Mouse (Mus musculus): ENCODE results near the gene Rtf1. TPM values are rescaled to one million over a fixed set of nuclear protein-coding genes. Genes with fewer than 3 reads are reported as not detected.
A peak's percentile ranks its signal among the peaks of the same experiment; 100 is the strongest.
"Not testable (repeated sequence)": the region's sequence is repeated elsewhere in the genome, so short reads cannot be mapped to it uniquely, and the experiment has no call there.

Rtf1 gene
- polyA plus RNA-seq (2012; rRNA removed) = 7.8 and 10.9 TPM in 2 replicates

DNA sequence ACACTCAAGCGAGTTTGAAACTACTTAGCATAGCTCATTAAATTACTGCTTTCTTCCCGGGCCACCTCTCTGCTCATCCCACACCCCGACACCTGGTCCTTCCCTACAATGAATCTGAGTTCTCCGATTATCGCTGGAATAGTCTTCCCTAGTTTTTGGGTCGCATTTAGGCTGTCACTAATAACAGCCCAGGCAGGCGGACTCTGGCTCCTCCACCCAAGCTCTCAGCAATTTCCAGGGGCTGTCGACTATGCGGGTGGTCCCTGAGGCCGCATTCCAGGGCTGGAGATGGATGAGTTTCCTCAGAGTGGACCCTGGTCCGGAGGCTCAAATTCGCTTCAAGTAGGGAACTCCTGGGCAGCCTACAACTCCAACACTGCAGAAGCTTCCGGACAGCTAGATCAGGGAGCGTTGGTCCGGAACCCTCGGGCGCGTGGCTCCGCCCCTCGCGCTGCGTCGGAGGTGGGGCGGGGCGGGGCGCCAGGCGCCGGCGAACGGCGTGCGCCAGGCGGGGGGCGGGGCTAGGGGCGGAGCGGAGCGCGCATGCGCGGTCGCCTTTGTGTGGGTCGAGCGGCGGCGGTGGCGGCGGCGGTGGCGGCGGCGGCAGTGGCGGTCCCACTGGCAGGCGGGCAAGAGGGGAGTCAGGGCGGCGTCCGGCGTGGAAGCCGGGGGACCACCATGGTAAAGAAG is at the start of gene Rtf1:
Gene Rtf1, plus strand, starts transcription at position 544 of the 690 bp plus-strand sequence.
- WGBS = 5% methylated on average over 54 of the region's 58 CpGs
- peak; percentile 56 for TF ChIP-seq POLR2A (IDR thresholded peaks at IDR 0.05; ENCODE audit: low read depth, low read length)
- TF ChIP-seq CTCF (conservative IDR thresholded peaks at IDR 0.05; ENCODE audit: insufficient read depth, insufficient read length, low read depth, low read length) = no peak
- DNase-seq = peak; percentile 96
- H3K4me1 ChIP-seq (ENCODE audit: control insufficient read depth, insufficient read depth, low read length) = no peaks in the 10 kb centered on the region
- peak within 1 kb of the TSS; percentile 84 for H3K27ac ChIP-seq (ENCODE audit: insufficient read depth, low read depth, low read length)
- H3K4me3 ChIP-seq (ENCODE audit: insufficient read depth, low read depth, low read length) = peak within 1 kb of the TSS; percentile 80
- H3K27me3 ChIP-seq (replicated peaks; ENCODE audit: control insufficient read depth, insufficient read depth, low read length) = no peaks in the 10 kb centered on the region
- no peaks in the 10 kb centered on the region for H3K36me3 ChIP-seq (ENCODE audit: control insufficient read depth, insufficient read depth, low read length)

DNA sequence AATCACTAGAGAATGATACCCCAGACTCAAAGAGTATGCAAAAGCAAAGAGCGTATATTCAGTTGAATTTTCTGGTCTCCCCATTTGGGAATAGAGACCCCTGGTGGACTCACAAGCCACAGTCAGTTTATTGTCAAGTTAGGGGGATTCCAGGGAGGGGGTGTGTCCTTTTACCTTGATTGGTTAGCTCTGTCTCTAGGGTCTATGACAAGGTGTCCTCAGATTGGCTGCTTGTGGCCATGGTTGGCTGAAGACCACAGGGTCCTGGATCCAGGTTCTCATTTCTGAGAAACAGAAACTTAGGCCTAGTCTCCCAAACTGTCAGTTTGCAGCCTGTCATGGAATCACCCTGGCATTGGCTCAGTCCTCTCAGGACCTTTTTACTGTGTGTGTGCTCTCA is 38.1 kb upstream of the Rtf1 start:
- no peak for DNase-seq
- WGBS = 93% methylated on average over 1 of the region's 1 CpGs
- Histone ChIP-seq H3K27ac (ENCODE audit: insufficient read depth, low read depth, low read length) (no peak overlapping the region), H3K4me1 (ENCODE audit: control insufficient read depth, insufficient read depth, low read length) (no peaks in the 10 kb centered on the region), H3K27me3 (replicated peaks; ENCODE audit: control insufficient read depth, insufficient read depth, low read length) (no peaks in the 10 kb centered on the region), H3K36me3 (ENCODE audit: control insufficient read depth, insufficient read depth, low read length) (no peaks in the 10 kb centered on the region), H3K4me3 (ENCODE audit: insufficient read depth, low read depth, low read length) (no peak overlapping the region)
- TF ChIP-seq CTCF (conservative IDR thresholded peaks at IDR 0.05; ENCODE audit: insufficient read depth, insufficient read length, low read depth, low read length) = no peak
- TF ChIP-seq POLR2A (IDR thresholded peaks at IDR 0.05; ENCODE audit: low read depth, low read length) = no peak

DNA sequence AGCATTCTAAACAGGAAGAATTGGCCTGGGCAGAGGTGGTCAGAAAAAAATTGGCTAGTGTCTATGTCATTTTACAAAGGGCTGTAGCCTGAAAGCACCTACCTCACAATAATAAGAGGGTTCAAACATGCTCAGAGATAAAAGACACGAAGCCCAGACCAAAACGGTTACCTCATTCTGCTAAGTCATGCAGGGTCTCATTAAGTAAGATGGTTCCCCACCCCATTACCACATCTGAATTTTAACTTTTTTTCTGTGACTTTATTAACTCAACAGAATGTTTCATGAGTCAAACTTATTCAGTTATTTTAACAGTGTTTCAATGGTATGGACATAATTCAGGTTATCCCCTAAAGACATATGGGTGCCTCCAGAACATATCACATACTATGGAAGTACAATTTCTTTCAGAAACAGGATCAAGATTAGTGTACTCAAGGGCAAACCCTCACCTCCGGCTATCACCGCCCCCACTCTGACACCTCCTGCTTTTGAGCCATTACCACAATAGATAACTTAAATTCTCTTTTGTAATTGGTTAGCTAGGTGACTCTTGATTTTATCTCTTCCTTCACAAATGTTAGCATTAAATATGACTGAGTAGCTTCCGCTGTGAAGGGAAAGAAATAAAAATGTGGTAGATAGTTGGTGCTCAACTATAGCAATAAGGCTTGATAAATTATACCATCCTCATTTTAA is 33.5 kb upstream of the Rtf1 start:
- no peak overlapping the region for H3K4me3 ChIP-seq (ENCODE audit: insufficient read depth, low read depth, low read length)
- WGBS = 98% methylated on average over 5 of the region's 5 CpGs
- TF ChIP-seq POLR2A (IDR thresholded peaks at IDR 0.05; ENCODE audit: low read depth, low read length) (no peak), CTCF (conservative IDR thresholded peaks at IDR 0.05; ENCODE audit: insufficient read depth, insufficient read length, low read depth, low read length) (no peak)
- no peak overlapping the region for H3K27ac ChIP-seq (ENCODE audit: insufficient read depth, low read depth, low read length)
- no peaks in the 10 kb centered on the region for H3K27me3 ChIP-seq (replicated peaks; ENCODE audit: control insufficient read depth, insufficient read depth, low read length)
- no peaks in the 10 kb centered on the region for H3K36me3 ChIP-seq (ENCODE audit: control insufficient read depth, insufficient read depth, low read length)
- no peaks in the 10 kb centered on the region for H3K4me1 ChIP-seq (ENCODE audit: control insufficient read depth, insufficient read depth, low read length)
- no peak for DNase-seq

- DNase-seq = no peak
- Histone ChIP-seq H3K36me3 (ENCODE audit: control insufficient read depth, insufficient read depth, low read length) (no peaks in the 10 kb centered on the region), H3K27me3 (replicated peaks; ENCODE audit: control insufficient read depth, insufficient read depth, low read length) (no peaks in the 10 kb centered on the region), H3K4me3 (ENCODE audit: insufficient read depth, low read depth, low read length) (no peak overlapping the region), H3K4me1 (ENCODE audit: control insufficient read depth, insufficient read depth, low read length) (no peaks in the 10 kb centered on the region), H3K27ac (ENCODE audit: insufficient read depth, low read depth, low read length) (no peak overlapping the region)
- WGBS = 89% methylated on average over 5 of the region's 5 CpGs
- TF ChIP-seq CTCF (conservative IDR thresholded peaks at IDR 0.05; ENCODE audit: insufficient read depth, insufficient read length, low read depth, low read length) = no peak
- TF ChIP-seq POLR2A (IDR thresholded peaks at IDR 0.05; ENCODE audit: low read depth, low read length) = no peak
These were observed 30.6 kb upstream of the Rtf1 start for GRCm38 (mm10) chr2:119644254-119644653.

DNA sequence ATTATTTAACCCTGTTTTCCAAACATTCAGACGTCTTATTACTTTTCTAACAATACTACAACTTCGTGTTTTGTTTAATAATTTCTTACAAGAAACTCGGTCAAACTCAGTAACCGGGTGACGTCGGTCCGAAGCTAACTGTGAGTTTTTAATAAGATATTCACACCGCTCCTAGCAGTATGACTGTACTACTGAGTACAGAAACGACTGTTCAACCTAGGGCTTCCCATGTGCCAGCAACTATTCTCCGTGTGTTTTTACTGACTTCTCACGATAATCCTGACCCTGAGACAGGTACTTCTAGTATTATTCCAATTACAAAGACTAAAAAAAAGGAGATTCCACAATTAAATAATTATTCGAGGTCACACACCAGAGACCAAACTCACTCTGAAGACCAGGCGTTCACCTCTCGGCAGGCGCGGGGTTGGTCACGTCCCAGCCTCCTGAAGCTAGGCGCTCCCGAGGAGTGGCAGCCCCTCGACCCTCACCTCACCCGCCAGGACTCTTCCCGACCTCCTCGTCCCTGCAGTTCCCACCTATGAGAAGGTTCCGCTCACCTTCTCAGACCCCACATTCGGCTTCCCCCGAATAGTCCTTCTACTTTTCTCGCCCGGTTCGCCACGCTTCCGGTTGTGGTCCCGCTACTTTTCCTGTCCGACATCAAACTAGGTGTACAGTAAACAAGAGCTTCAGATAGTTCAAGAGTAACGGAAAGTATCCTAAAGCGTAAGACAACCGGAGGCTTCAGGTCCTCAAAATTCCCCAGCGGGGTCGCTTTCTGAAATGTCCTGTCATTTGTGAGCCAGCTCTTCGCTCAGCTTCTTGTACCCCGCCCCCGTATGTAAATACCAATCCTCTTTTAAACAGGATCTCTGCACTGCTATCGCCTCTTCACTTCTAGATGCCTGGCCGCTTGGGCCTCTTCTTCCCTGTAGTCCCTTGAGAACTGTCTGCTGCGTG is 12.4 kb upstream of the Rtf1 start, which contains the start of gene Ndufaf1:
Gene Ndufaf1, minus strand, starts transcription at position 608 of the 963 bp plus-strand sequence.
- WGBS = 1% methylated on average over 44 of the region's 44 CpGs
- H3K27me3 ChIP-seq (replicated peaks; ENCODE audit: control insufficient read depth, insufficient read depth, low read length) = no peaks in the 10 kb centered on the region
- TF ChIP-seq CTCF (conservative IDR thresholded peaks at IDR 0.05; ENCODE audit: insufficient read depth, insufficient read length, low read depth, low read length) (no peak), POLR2A (IDR thresholded peaks at IDR 0.05; ENCODE audit: low read depth, low read length) (no peak)
- peak; percentile 90 for DNase-seq
- peak within 1 kb of the TSS; percentile 82 for H3K27ac ChIP-seq (ENCODE audit: insufficient read depth, low read depth, low read length)
- no peaks in the 10 kb centered on the region; the same call in 1 of the 2 replicates for H3K36me3 ChIP-seq (ENCODE audit: control insufficient read depth, insufficient read depth, low read length)
- peak within 1 kb of the TSS; percentile 100 for H3K4me3 ChIP-seq (ENCODE audit: insufficient read depth, low read depth, low read length)
- H3K4me1 ChIP-seq (ENCODE audit: control insufficient read depth, insufficient read depth, low read length) = no peaks in the 10 kb centered on the region; the same call in 1 of the 2 replicates

DNA sequence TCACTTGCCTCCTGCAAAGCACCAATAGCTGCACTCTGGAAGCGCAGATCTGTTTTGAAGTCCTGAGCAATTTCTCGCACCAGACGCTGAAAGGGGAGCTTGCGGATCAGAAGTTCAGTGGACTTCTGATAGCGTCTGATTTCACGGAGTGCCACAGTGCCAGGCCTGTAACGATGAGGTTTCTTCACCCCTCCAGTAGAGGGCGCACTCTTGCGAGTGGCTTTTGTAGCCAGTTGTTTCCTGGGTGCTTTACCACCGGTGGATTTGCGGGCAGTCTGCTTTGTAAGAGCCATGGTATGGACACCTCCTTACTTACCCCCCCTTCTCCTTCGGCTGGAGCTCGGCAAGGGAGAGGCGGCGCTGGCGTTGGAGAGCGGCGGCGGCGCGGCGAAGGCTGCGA is 9.1 kb upstream of the Rtf1 start:
- H3K36me3 ChIP-seq (ENCODE audit: control insufficient read depth, insufficient read depth, low read length); H3K27me3 ChIP-seq (replicated peaks; ENCODE audit: control insufficient read depth, insufficient read depth, low read length); DNase-seq; H3K27ac ChIP-seq (ENCODE audit: insufficient read depth, low read depth, low read length); H3K4me1 ChIP-seq (ENCODE audit: control insufficient read depth, insufficient read depth, low read length); H3K4me3 ChIP-seq (ENCODE audit: insufficient read depth, low read depth, low read length): not testable (repeated sequence)
- WGBS = 65% methylated on average over 21 of the region's 23 CpGs
